Mouse (Mus musculus) testis, adult 2 months (tissue): ENCODE measurements around the gene Zfp59. TPM values are rescaled to one million over a fixed set of nuclear protein-coding genes. Genes with fewer than 3 reads are reported as not detected.
"Not testable (repeated sequence)": the region's sequence is repeated elsewhere in the genome, so short reads cannot be mapped to it uniquely, and the experiment has no call there.

ENCODE experiments used
- H3K27ac ChIP-seq: fragments of 200-500 bp; 2 replicates; pipeline ENCODE4 v1.5.1; 2012; ENCODE audit warnings: low read depth, low read length; ENCODE audit not compliant: control insufficient read depth, insufficient read depth
- H3K27me3 ChIP-seq: fragments of 200-500 bp; 2 replicates; pipeline ENCODE4 v1.6.1; 2012; ENCODE audit warnings: mild to moderate bottlenecking, low read length, moderate library complexity; ENCODE audit not compliant: control insufficient read depth, insufficient read depth
- H3K36me3 ChIP-seq: fragments of 200-500 bp; 2 replicates; pipeline ENCODE4 v1.6.1; 2012; ENCODE audit warnings: mild to moderate bottlenecking, low read length; ENCODE audit not compliant: control insufficient read depth, insufficient read depth
- H3K4me1 ChIP-seq: fragments of 200-500 bp; 2 replicates; pipeline ENCODE4 v1.6.1; 2012; ENCODE audit warnings: low read length; ENCODE audit not compliant: control insufficient read depth, insufficient read depth
- H3K4me3 ChIP-seq: fragments of 200-500 bp; 2 replicates; pipeline ENCODE4 v1.5.1; 2012; ENCODE audit warnings: low read depth, mild to moderate bottlenecking, low read length, moderate library complexity, mixed read lengths; ENCODE audit not compliant: control insufficient read depth
- CTCF ChIP-seq: fragments of 200-500 bp; IDR thresholded peaks from 2 replicates; pipeline ENCODE4 v1.5.1; 2012; ENCODE audit warnings: low read depth, mild to moderate bottlenecking, inconsistent platforms, low read length, moderate library complexity; ENCODE audit not compliant: control insufficient read depth, insufficient read depth, insufficient replicate concordance
- POLR2A ChIP-seq: fragments of 200-500 bp; IDR thresholded peaks from 2 replicates; pipeline ENCODE4 v1.6.1; 2012; ENCODE audit warnings: low read depth, mild to moderate bottlenecking, inconsistent platforms, low read length, moderate library complexity; ENCODE audit not compliant: control insufficient read depth
- polyA plus RNA-seq: library from polyadenylated mRNA; depleted of rRNA; stranded (reverse); fragments of >200 nt; gene quantifications from 2 replicates; pipeline ENCODE4 v1.2.3, GENCODE M21; 2012

The Zfp59 gene
- polyA plus RNA-seq, 1 experiment = 2.3 TPM

DNA sequence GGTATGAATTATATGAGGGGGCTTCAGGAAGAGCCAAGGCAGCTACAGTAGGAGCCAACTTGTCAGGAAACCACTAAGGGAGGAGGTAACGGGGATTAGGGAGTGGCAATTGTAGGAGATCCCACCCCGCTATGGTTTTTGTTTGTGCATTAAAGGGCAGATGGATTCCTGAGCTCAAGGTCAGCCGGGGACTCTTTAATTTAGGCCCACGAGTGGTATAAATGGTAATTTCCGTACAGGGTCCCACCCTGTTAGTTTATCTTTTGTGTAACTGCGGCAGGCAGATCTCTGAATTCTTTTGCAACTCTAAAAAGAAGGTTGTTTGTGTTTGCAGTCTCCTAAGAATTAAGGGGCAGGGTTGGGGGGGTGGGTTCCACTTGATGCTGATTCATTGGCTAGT, 1.7 kb downstream of the Zfp59 start:
- Histone ChIP-seq H3K4me3 (no peak overlapping the region), H3K27ac (no peak overlapping the region), H3K27me3 (no peaks in the 10 kb centered on the region), H3K4me1 (peaks cover 8% of the 10 kb centered on the region), H3K36me3 (no peaks in the 10 kb centered on the region; the same call in 1 of the 2 replicates)
- TF ChIP-seq CTCF (no peak), POLR2A (no peak)

- TF ChIP-seq CTCF (no peak), POLR2A (no peak)
- no peaks in the 10 kb centered on the region; the same call in 1 of the 2 replicates for H3K36me3 ChIP-seq
These were observed 18.8 kb downstream of the Zfp59 start, which contains the start of gene Zfp607a for GRCm38 (mm10) chr7:27857227-27857626. Gene Zfp607a (plus strand): TSS chr7:27857527.

GRCm38 (mm10) chr7:27859301-27860251, 21.2 kb downstream of the Zfp59 start:
- H3K27me3 ChIP-seq = no peaks in the 10 kb centered on the region
- H3K4me1 ChIP-seq = peaks cover 5% of the 10 kb centered on the region
- TF ChIP-seq POLR2A (no peak), CTCF (no peak)
- peak overlapping the region; percentile 54; the same call in 1 of the 2 replicates for H3K27ac ChIP-seq
- H3K4me3 ChIP-seq = peak overlapping the region; percentile 87; the same call in 1 of the 2 replicates
- H3K36me3 ChIP-seq = no peaks in the 10 kb centered on the region

More at GRCm38 (mm10) chr7:27857227-27857626, 18.8 kb downstream of the Zfp59 start, which contains the start of gene Zfp607a:
- Histone ChIP-seq H3K4me1 (peaks cover 5% of the 10 kb centered on the region), H3K4me3 (no peak within 1 kb of the TSS), H3K27me3 (no peaks in the 10 kb centered on the region), H3K27ac (no peak within 1 kb of the TSS)

DNA sequence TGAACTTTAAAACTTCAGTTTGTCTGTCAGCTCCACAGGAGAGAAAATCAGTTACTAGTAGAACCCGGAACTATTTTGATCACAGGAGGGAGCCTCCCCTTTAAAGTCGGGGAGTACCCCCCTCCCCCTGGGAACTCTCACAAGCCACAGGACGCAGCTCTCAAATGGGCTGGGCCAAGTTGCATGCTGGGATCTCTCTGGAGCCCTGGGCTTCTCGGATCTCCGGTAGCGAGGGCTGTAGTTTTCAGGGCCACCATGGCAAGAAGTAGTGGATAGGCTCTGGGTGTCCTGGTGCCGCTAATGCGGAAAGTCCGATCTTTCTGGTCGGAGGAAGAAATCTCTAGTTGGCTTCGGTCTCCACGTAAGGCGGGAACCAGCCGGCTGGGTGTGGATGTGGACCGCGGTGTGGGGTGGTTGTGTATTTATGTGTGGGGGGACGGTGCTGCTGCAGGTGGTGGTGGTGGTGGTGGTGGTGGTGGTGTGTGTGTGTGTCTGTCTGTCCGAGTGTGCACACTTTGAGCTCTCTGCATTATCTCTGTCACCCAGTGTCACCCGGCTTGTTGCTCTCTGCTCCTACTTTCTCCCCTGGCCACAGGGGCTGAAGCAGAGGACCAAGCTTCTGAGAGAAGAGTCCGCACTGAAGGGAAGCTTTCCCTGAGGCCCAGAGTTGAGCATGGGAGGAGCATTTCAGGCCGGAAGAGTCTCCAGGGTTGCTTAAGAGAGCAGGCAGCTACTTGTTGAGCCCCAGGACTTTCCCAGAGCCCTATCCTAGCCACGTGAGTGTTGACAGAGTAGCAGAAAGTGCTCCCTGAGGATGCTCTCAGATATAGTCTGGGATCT, 22.2 kb downstream of the Zfp59 start:
- H3K27ac ChIP-seq = peak overlapping the region; percentile 54
- H3K4me1 ChIP-seq = peaks cover 5% of the 10 kb centered on the region
- peak overlapping the region; percentile 87 for H3K4me3 ChIP-seq
- H3K27me3 ChIP-seq = no peaks in the 10 kb centered on the region
- TF ChIP-seq POLR2A = peak; percentile 50; the same call in 1 of the 2 replicates
- no peak for TF ChIP-seq CTCF
- H3K36me3 ChIP-seq = no peaks in the 10 kb centered on the region

GRCm38 (mm10) chr7:27862578-27862977, 24.2 kb downstream of the Zfp59 start:
- not testable (repeated sequence) for H3K27ac ChIP-seq, H3K27me3 ChIP-seq, H3K36me3 ChIP-seq, H3K4me1 ChIP-seq
- H3K4me3 ChIP-seq = peak overlapping the region; percentile 59

GRCm38 (mm10) chr7:27881721-27882120, 43.3 kb downstream of the Zfp59 start:
- H3K4me1 ChIP-seq = peaks cover 5% of the 10 kb centered on the region
- H3K36me3 ChIP-seq = no peaks in the 10 kb centered on the region
- H3K4me3 ChIP-seq = no peak overlapping the region
- no peak for TF ChIP-seq CTCF
- no peak for TF ChIP-seq POLR2A
- no peak overlapping the region for H3K27ac ChIP-seq
- no peaks in the 10 kb centered on the region for H3K27me3 ChIP-seq

DNA sequence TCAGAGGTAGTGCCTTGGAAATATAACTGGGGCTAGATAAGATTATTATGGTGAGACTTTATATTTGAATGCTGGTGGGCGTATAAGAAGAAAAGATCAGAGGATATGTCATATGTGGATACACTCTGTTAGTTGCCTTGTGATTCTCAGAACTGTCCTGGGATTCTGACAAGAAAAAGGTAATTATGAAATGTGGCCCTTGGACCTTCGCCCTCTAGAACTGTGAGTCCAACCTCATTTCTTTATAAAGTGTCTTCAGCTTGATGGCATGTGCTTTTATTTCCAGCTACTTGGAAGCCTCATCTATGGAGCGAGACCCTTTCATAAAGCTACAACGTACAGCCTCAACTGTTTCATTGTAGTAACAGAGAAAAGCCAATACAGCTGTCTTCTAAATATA, 62.2 kb downstream of the Zfp59 start:
- H3K36me3 ChIP-seq = no peaks in the 10 kb centered on the region
- H3K4me3 ChIP-seq = no peak overlapping the region
- no peaks in the 10 kb centered on the region for H3K27me3 ChIP-seq
- H3K4me1 ChIP-seq = no peaks in the 10 kb centered on the region
- TF ChIP-seq POLR2A = no peak
- H3K27ac ChIP-seq = no peak overlapping the region
